Mouse (Mus musculus) small intestine, adult 2 months (tissue): ENCODE measurements around the gene Lmod2. TPM values are rescaled to one million over a fixed set of nuclear protein-coding genes. Genes with fewer than 3 reads are reported as not detected.

ENCODE experiments used
- H3K27ac ChIP-seq: fragments of 200-500 bp; 2 replicates; pipeline ENCODE4 v1.5.1; 2012; ENCODE audit warnings: low read depth, low read length, control low read depth, inconsistent platforms; ENCODE audit not compliant: insufficient read depth
- H3K27me3 ChIP-seq: fragments of 200-500 bp; 2 replicates; pipeline ENCODE4 v1.6.1; 2012; ENCODE audit warnings: mild to moderate bottlenecking, moderate library complexity, low read length, inconsistent platforms; ENCODE audit not compliant: control insufficient read depth, insufficient read depth
- H3K36me3 ChIP-seq: fragments of 200-500 bp; 2 replicates; pipeline ENCODE4 v1.6.1; 2012; ENCODE audit warnings: mild to moderate bottlenecking, low read length, control low read depth, inconsistent platforms; ENCODE audit not compliant: control insufficient read depth, insufficient read depth
- H3K4me1 ChIP-seq: fragments of 200-500 bp; 2 replicates; pipeline ENCODE4 v1.6.1; 2012; ENCODE audit warnings: low read length, inconsistent platforms, mixed read lengths; ENCODE audit not compliant: control insufficient read depth, insufficient read depth, insufficient read length
- H3K4me3 ChIP-seq: fragments of 200-500 bp; 2 replicates; pipeline ENCODE4 v1.5.1; 2012; ENCODE audit warnings: low read depth, mild to moderate bottlenecking, control low read depth, inconsistent platforms, low read length, moderate library complexity
- CTCF ChIP-seq: fragments of 200-500 bp; IDR thresholded peaks from 2 replicates; pipeline ENCODE4 v1.5.1; 2012; ENCODE audit warnings: low read depth, mild to moderate bottlenecking, control low read depth, inconsistent platforms, low read length, moderate library complexity, mixed read lengths; ENCODE audit not compliant: insufficient replicate concordance, insufficient read length; ENCODE audit errors: extremely low read depth
- POLR2A ChIP-seq: fragments of 200-500 bp; IDR thresholded peaks from 2 replicates; pipeline ENCODE4 v1.6.1; 2012; ENCODE audit warnings: low read depth, mild to moderate bottlenecking, control low read depth, inconsistent platforms, low read length, moderate library complexity
- WGBS: fragments of 180-500 bp; shearing (Covaris S2); methylation state at CpG from one replicate; pipeline ENCODE4 v1.1.7; 2018; 5-methylcytosine and 5-hydroxymethylcytosine counted together
- polyA plus RNA-seq: library from polyadenylated mRNA; depleted of rRNA; stranded (reverse); fragments of >200 nt; gene quantifications from 2 replicates; pipeline ENCODE4 v1.2.3, GENCODE M21; 2012

Lmod2 gene
- polyA plus RNA-seq, 1 experiment: not detected

DNA sequence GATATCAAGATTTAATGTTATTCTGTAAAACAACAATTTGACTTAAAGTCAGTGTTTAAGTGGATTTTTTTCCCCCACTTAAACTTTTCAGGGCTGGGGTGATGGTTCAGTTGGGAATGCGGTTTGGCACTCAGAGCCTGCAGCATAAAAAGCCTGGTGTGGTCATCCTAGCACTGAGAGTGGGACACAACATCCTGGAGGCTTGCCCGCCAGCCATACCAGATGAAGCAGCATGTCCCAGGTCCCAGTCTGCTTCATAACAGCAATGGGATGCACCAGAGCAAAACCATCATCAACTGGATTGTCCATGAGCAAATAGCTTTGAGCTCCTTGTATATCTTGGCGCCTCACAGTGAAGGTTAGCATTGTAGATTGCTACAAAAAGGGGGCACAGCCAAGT lies 11.1 kb downstream of the Lmod2 start:
- Histone ChIP-seq H3K4me3 (no peak overlapping the region), H3K4me1 (0 out of 2 replicates have a peak, but pooled peaks cover 2% of the 10 kb centered on the region), H3K27ac (no peak overlapping the region), H3K27me3 (no peaks in the 10 kb centered on the region), H3K36me3 (peaks cover 6% of the 10 kb centered on the region; the same call in 1 of the 2 replicates)
- TF ChIP-seq POLR2A: no peak
- TF ChIP-seq CTCF: no peak
- 94% methylated on average over 3 of the region's 3 CpGs for WGBS

DNA sequence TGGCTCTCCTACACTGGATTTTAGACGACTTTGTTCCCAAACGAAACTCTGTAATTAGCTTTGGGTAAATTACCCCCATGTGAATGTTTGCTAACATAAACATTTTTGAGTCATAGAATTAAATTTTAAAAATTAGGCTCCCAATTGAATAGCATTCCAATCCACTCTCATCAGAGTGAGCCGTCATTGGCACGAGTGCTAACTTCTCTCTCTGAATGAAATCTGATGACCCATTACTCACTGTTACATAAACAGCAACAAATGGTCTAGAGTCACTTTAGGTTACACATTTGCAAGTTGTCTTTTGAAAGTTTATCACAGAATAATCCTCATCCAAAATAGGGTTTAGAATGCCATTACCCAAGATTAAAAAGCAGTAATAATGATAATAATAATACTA lies 12.0 kb downstream of the Lmod2 start:
- Histone ChIP-seq H3K36me3 (peaks cover 10% of the 10 kb centered on the region), H3K4me1 (0 out of 2 replicates have a peak, but pooled peaks cover 2% of the 10 kb centered on the region), H3K4me3 (no peak overlapping the region), H3K27me3 (no peaks in the 10 kb centered on the region), H3K27ac (no peak overlapping the region)
- TF ChIP-seq POLR2A (no peak), CTCF (no peak)
- WGBS: 66% methylated on average over 4 of the region's 4 CpGs

DNA sequence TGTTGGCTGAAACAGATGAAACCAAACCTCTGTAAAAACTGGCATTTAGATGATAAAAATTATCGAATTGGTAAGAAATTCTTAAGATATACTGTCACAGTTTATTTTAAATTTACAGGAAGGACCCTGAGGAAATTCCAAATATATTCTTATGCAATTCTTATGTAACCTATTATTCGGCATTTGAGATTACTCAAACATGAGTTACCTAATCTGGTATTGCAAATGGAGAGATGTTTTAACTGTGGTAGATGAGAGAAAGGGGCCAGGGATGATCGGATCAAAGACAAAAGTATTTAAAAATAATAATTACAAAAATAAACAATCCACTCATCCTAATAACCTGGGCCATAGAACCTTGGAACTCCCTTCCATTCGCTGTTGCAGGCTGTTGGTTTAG lies 12.8 kb downstream of the Lmod2 start:
- TF ChIP-seq POLR2A (no peak), CTCF (no peak)
- 86% methylated on average over 4 of the region's 4 CpGs for WGBS
- Histone ChIP-seq H3K27ac (no peak overlapping the region), H3K4me1 (0 out of 2 replicates have a peak, but pooled peaks cover 2% of the 10 kb centered on the region), H3K27me3 (no peaks in the 10 kb centered on the region), H3K4me3 (no peak overlapping the region), H3K36me3 (peaks cover 14% of the 10 kb centered on the region)

DNA sequence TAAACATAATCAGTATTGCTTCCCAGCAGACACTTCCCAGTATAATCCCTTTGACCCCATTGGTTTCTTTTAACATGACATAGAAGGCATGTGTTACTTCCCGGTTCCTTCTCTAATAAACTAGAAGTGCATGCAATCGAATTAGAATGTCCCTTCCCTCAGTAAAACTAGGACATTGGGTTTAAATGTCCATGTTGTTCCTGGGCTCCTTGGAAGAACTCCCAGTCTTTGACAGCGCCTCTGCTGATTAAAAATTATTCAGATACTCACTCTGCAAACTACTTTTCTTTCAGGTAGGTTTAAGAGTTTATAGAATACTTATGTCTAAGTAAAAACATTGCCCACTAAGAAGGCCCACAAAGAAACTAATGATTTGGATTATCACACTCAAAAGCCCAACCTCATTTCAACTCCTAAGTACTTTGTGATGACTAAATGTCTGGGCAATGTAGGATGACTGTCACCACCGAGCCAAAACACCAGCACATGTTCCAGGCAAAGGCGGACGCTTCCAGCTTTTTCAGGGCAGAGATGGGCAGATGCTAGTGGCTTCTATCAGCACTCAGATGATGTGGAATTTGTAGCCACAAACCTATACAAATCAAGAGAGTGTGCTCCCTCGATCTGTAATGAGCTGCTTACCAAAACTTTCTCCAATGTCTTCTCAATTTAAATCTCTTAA lies 14.7 kb downstream of the Lmod2 start:
- peaks cover 25% of the 10 kb centered on the region for H3K36me3 ChIP-seq
- H3K27me3 ChIP-seq: no peaks in the 10 kb centered on the region
- H3K27ac ChIP-seq: no peak overlapping the region
- 76% methylated on average over 7 of the region's 7 CpGs for WGBS
- H3K4me3 ChIP-seq: no peak overlapping the region
- TF ChIP-seq CTCF: no peak
- TF ChIP-seq POLR2A: no peak
- H3K4me1 ChIP-seq: no peaks in the 10 kb centered on the region

DNA sequence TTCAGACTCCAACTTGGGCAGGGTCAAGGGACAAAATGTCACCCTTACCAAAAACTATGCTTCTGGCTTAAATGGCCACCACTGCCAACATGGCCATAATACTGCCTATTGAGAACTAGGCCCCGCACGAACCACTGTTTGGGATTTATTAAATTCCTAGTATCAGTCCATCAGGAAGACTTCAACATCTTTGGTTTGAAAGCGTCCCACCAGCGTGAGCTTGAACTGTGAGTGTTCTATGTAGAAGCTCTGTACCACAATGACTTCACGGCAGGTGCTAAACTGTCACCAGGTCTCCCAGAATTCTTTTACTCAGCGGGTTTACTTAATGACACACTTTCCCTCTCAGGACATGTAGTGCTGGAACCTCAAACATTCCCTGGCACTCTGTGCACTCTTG lies 15.8 kb downstream of the Lmod2 start:
- no peak overlapping the region for H3K27ac ChIP-seq
- H3K36me3 ChIP-seq: peaks cover 34% of the 10 kb centered on the region
- H3K4me1 ChIP-seq: no peaks in the 10 kb centered on the region
- H3K4me3 ChIP-seq: no peak overlapping the region
- 96% methylated on average over 6 of the region's 6 CpGs for WGBS
- H3K27me3 ChIP-seq: no peaks in the 10 kb centered on the region
- TF ChIP-seq CTCF (no peak), POLR2A (no peak)

DNA sequence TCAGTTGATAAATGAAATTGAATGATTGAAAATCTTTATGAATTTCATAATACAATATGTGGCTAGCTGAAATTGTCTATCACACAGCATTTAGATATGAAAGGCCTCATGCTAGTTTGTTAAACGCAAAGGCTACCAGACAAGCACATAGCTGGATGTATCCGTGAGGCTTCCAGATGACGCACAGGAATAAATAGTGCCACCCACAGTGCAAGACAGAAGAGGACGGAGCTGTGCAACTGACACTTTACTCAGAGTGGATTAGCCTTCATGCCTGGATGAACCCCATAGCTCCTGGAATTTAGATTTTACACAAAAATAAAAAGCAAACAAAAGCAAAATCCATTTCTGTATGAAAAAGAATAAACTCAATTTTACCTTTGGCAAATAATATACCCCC lies 16.4 kb downstream of the Lmod2 start:
- Histone ChIP-seq H3K4me1 (no peaks in the 10 kb centered on the region), H3K27me3 (no peaks in the 10 kb centered on the region), H3K27ac (no peak overlapping the region), H3K4me3 (no peak overlapping the region), H3K36me3 (peaks cover 34% of the 10 kb centered on the region)
- TF ChIP-seq CTCF: no peak
- no peak for TF ChIP-seq POLR2A
- WGBS: 95% methylated on average over 4 of the region's 4 CpGs

GRCm38 (mm10) chr6:24616746-24617145 lies 19.2 kb downstream of the Lmod2 start:
- H3K4me3 ChIP-seq: no peak overlapping the region
- 87% methylated on average over 4 of the region's 4 CpGs for WGBS
- H3K27ac ChIP-seq: no peak overlapping the region
- H3K36me3 ChIP-seq: peaks cover 45% of the 10 kb centered on the region
- H3K4me1 ChIP-seq: no peaks in the 10 kb centered on the region
- no peak for TF ChIP-seq CTCF
- no peak for TF ChIP-seq POLR2A
- H3K27me3 ChIP-seq: no peaks in the 10 kb centered on the region
